Mouse (Mus musculus) neural tube, embryonic 12.5 days (tissue): ENCODE measurements around the gene Drp2. TPM values are rescaled to one million over a fixed set of nuclear protein-coding genes. Genes with fewer than 3 reads are reported as not detected.
A peak's percentile ranks its signal among the peaks of the same experiment; 100 is the strongest.

Experiments used
- ATAC-seq: fragments of 200-750 bp; cut with Nextera tagmentation; 2 replicates; pipeline ENCODE4 v1.8.0; 2017; ENCODE audit warnings: low read depth, mild to moderate bottlenecking, moderate TSS enrichment, moderate library complexity; ENCODE audit not compliant: low FRiP score
- H3K27ac ChIP-seq: fragments of 300-500 bp; sonication (generic); 2 replicates; pipeline ENCODE4 v1.5.1; 2016
- H3K27me3 ChIP-seq: fragments of 300-500 bp; sonication (generic); replicated peaks from 2 replicates; pipeline ENCODE4 v1.6.1; 2016; ENCODE audit warnings: mild to moderate bottlenecking
- H3K36me3 ChIP-seq: fragments of 300-500 bp; sonication (generic); 2 replicates; pipeline ENCODE4 v1.6.1; 2016; ENCODE audit warnings: mild to moderate bottlenecking
- H3K4me1 ChIP-seq: fragments of 300-500 bp; sonication (generic); 2 replicates; pipeline ENCODE4 v1.6.1; 2016
- H3K4me2 ChIP-seq: fragments of 300-500 bp; sonication (generic); replicated peaks from 2 replicates; pipeline ENCODE4 v1.6.1; 2016; ENCODE audit warnings: mild to moderate bottlenecking
- H3K4me3 ChIP-seq: fragments of 300-500 bp; sonication (generic); 2 replicates; pipeline ENCODE4 v1.5.1; 2016
- H3K9ac ChIP-seq: fragments of 300-500 bp; sonication (generic); 2 replicates; pipeline ENCODE4 v1.6.1; 2016; ENCODE audit warnings: mild to moderate bottlenecking
- H3K9me3 ChIP-seq: fragments of 300-500 bp; sonication (generic); 2 replicates; pipeline ENCODE4 v1.6.1; 2016; ENCODE audit warnings: mild to moderate bottlenecking
- WGBS: fragments of 180-500 bp; shearing (Covaris S2); methylation state at CpG from one replicate; pipeline ENCODE4 v1.1.7; 2016; 5-methylcytosine and 5-hydroxymethylcytosine counted together
- polyA plus RNA-seq: library from polyadenylated mRNA; unstranded; fragments of >200 nt; fragmentation: Nextera tagmentation; extraction: Ambion mirVana; gene quantifications from 2 replicates; pipeline ENCODE4 v1.2.1, GENCODE M21; 2016

The Drp2 gene
- polyA plus RNA-seq, 1 experiment from 2014 or later = 11.7 TPM

DNA sequence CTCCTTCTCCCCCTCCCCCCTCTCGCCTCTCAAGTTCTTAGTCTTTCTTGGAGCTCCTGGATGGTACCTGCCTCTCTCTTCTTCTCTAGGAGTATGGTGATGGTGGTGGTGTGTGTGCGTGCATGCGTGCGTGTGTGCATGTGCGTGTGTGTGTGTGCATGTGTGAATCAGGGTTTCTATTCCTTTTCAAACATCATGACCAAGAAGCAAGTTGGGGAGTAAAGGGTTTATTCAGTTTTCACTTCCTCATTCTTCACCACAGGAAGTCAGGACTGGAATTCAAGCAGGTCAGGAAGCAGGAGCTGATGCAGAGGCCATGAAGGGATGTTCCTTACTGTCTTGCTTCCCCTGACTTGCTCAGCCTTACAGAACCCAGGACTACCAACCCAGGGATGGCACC is 19.9 kb downstream of the Drp2 start:
- Histone ChIP-seq H3K36me3 (no peaks in the 10 kb centered on the region), H3K4me2 (no peak overlapping the region), H3K4me3 (no peak overlapping the region), H3K27ac (no peak overlapping the region), H3K4me1 (no peaks in the 10 kb centered on the region), H3K9me3 (no peaks in the 10 kb centered on the region), H3K9ac (no peak overlapping the region), H3K27me3 (no peaks in the 10 kb centered on the region)
- no peak for ATAC-seq
- 81% methylated on average over 5 of the region's 5 CpGs for WGBS

DNA sequence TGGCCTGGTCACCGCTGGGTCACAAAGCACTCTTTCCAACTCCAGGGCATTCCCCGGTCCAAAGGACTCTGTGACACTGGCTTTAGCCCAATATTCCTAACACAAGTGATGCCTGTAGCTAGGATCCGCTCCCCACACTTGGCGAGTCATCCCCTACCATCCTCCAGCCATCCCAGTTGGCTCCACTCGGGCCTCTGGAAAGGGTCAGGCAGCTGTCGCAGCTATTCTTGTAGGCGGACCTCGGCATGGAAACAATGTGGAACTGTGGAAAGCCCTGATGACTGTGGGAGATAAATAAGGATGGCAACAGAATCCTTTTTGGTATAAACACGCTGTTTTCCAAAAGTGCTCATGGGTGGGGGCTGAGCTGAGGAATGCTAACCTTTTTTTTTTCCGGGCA is 21.4 kb downstream of the Drp2 start:
- no peaks in the 10 kb centered on the region for H3K36me3 ChIP-seq
- ATAC-seq = no peak
- H3K9me3 ChIP-seq = no peaks in the 10 kb centered on the region
- no peak overlapping the region for H3K4me3 ChIP-seq
- no peaks in the 10 kb centered on the region for H3K27me3 ChIP-seq
- WGBS = 84% methylated on average over 10 of the region's 10 CpGs
- no peak overlapping the region for H3K9ac ChIP-seq
- no peak overlapping the region for H3K4me2 ChIP-seq
- H3K4me1 ChIP-seq = no peaks in the 10 kb centered on the region
- H3K27ac ChIP-seq = no peak overlapping the region

DNA sequence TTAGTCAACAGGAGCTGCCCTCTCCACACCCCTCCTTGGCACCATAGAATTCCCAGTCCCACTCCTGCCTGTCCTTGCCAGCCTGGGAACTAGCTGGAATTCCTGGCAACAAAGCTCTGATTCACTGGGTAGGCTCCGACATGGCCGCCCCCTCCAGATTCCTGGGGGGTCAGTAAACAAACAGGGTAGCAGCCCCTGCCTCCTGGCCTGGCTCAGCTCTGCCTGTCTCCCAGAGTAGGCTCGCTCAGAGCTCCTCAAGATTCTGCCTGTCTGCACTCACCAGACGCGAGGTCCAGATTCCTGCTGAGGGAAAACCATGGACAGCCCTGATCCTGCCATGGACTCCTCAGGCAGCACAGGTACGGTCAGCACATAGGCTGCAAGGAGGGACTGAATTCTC is 22.5 kb downstream of the Drp2 start:
- no peak overlapping the region for H3K4me2 ChIP-seq
- no peaks in the 10 kb centered on the region for H3K4me1 ChIP-seq
- no peak overlapping the region for H3K4me3 ChIP-seq
- no peak overlapping the region for H3K27ac ChIP-seq
- H3K9ac ChIP-seq = no peak overlapping the region
- ATAC-seq = no peak
- no peaks in the 10 kb centered on the region for H3K36me3 ChIP-seq
- no peaks in the 10 kb centered on the region for H3K27me3 ChIP-seq
- H3K9me3 ChIP-seq = no peaks in the 10 kb centered on the region
- WGBS = 71% methylated on average over 6 of the region's 6 CpGs

DNA sequence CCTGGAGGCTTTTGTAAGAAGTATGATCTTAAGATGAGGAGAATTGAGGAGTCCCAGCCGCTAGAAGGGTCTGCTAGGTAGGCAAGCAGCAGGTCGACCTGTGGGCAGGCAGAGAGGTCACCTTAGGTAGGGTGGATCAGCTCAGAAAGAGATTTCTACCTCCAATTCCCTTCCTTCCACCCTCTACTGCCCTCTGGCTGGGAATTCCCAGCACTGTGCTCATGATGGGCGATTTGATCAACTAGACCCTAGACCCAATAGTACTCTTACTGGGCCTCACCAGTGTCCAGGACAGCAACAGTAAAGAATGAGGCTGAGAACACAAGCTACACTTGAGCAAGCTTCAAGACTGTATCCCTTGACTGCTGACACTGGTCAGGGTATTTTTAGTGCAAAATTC is 23.0 kb downstream of the Drp2 start:
- 61% methylated on average over 3 of the region's 3 CpGs for WGBS
- Histone ChIP-seq H3K36me3 (no peaks in the 10 kb centered on the region), H3K27ac (no peak overlapping the region), H3K4me1 (no peaks in the 10 kb centered on the region), H3K9ac (no peak overlapping the region), H3K4me3 (no peak overlapping the region), H3K4me2 (no peak overlapping the region), H3K9me3 (no peaks in the 10 kb centered on the region), H3K27me3 (no peaks in the 10 kb centered on the region)
- ATAC-seq = no peak

DNA sequence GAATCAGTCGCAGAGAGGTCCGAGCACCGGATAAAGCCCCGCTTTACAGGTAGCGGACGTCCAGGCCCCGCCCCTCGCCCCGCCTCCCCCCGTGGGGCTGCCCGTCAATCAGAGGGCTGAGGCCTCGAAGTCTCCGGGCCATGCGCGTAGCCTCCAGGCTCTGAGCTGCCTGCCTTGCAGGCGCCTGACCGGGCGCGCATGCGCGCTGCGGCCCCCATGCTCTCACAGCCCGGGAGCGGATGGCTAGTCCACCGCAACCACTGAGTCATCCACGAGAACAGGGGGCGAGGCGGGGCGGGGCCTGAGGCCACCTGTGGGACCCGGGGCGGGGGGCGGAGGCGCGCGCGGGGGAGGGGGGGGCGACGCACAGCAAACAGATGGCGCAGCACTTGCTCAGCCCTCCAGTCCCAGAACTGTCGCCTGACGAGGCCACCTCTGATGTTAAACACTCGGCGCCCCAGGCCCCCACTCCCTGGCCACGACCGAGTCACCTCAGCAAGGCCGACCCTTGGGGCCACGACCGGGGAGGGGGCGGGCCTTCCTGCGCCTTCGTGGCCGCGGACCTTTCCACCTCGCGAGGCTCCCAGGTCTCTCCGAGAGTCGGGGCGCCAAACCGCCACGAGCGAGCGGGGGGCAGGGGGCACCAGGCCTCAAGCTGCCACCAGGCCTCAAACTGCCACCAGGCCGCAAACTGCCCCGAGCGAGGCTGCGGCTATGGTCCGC is 70.8 kb downstream of the Drp2 start:
- H3K4me1 ChIP-seq = no peaks in the 10 kb centered on the region
- H3K36me3 ChIP-seq = no peaks in the 10 kb centered on the region
- peaks cover 13% of the 10 kb centered on the region for H3K9me3 ChIP-seq
- WGBS = 71% methylated on average over 58 of the region's 67 CpGs
- no peaks in the 10 kb centered on the region for H3K27me3 ChIP-seq
- H3K9ac ChIP-seq = no peak overlapping the region
- no peak overlapping the region for H3K27ac ChIP-seq
- peak overlapping the region; percentile 16; the same call in 1 of the 2 replicates for H3K4me2 ChIP-seq
- no peak overlapping the region for H3K4me3 ChIP-seq
- ATAC-seq = peak; percentile 41; the same call in 1 of the 2 replicates

DNA sequence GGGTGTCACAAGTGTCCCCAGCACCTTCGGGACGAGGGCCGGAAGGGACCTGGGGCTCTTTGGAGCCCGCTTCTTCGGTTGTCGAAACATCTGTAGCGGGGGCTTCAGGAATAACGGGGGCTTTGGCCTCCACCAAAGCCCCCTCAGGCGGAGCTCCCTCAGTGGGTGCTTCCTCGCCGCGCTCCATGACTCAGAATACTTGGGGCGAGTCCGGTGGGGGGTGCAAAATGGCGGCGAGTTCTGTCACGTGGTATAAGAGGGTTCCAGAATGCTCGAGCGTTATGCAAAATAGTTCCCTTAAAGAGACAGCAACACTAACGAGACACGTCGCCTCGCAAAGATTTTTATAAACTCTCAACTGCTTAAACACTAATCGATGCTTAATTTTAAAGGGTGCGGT is 71.9 kb downstream of the Drp2 start, which contains the start of gene Taf7l:
Gene Taf7l (minus strand): TSS at position 201 of the 400 bp plus-strand sequence.
- H3K9ac ChIP-seq = no peak within 1 kb of the TSS
- no peaks in the 10 kb centered on the region for H3K4me1 ChIP-seq
- H3K9me3 ChIP-seq = peaks cover 13% of the 10 kb centered on the region
- no peaks in the 10 kb centered on the region for H3K36me3 ChIP-seq
- no peaks in the 10 kb centered on the region for H3K27me3 ChIP-seq
- H3K27ac ChIP-seq = no peak within 1 kb of the TSS
- ATAC-seq = no peak
- H3K4me3 ChIP-seq = no peak within 1 kb of the TSS
- H3K4me2 ChIP-seq = 0 out of 2 replicates have a peak within 1 kb of the TSS, but pooled peaks have one; percentile 16
- WGBS = 91% methylated on average over 25 of the region's 25 CpGs

DNA sequence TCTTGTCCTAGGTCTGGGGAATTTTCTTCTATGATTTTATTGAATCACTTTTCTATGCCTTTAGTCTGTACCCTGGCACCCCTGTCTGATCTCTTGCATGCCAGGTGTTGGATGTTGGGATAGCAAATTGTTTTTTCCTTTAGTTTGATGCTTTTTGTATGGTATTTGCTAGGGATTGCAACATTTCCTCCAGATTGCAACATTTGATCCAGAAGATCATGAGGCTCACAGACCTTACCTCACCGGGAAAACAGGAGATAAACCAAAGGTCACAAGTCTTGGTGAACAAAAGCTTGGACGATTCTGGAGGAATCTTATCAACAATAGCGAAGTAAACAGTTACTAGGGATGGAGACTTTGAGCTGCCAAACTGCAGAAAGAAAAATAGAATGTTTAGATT is 77.4 kb downstream of the Drp2 start:
- H3K36me3 ChIP-seq = no peaks in the 10 kb centered on the region
- no peaks in the 10 kb centered on the region for H3K27me3 ChIP-seq
- 80% methylated on average over 3 of the region's 3 CpGs for WGBS
- ATAC-seq = no peak
- no peak overlapping the region for H3K4me2 ChIP-seq
- no peak overlapping the region for H3K4me3 ChIP-seq
- H3K9me3 ChIP-seq = no peaks in the 10 kb centered on the region
- H3K9ac ChIP-seq = no peak overlapping the region
- H3K4me1 ChIP-seq = no peaks in the 10 kb centered on the region
- H3K27ac ChIP-seq = no peak overlapping the region

DNA sequence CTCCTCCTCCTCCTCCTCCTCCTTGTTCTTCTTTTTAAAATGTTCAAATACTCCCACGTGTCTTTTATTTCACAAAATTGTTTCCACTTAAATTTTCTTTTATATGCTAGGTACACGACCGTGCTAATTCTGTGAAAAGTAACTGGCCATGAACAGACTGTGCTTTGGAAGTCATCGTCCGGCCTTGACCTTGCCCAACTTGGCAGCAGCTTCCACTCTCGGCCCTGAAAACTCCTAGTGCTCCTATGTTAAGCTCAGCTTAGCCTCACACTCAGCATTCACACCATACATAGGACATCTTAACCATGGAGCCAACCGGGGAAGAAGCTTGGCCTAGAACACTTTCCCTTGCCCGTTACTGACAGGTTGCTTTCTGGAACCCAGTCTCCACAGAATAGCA is 96.3 kb downstream of the Drp2 start:
- H3K4me3 ChIP-seq = no peak overlapping the region
- WGBS = 83% methylated on average over 8 of the region's 8 CpGs

More for the DNA sequence above, 96.3 kb downstream of the Drp2 start:
- Histone ChIP-seq H3K9me3 (no peaks in the 10 kb centered on the region), H3K4me2 (no peak overlapping the region), H3K4me1 (no peaks in the 10 kb centered on the region), H3K36me3 (no peaks in the 10 kb centered on the region), H3K9ac (no peak overlapping the region), H3K27ac (no peak overlapping the region), H3K27me3 (no peaks in the 10 kb centered on the region)
- no peak for ATAC-seq

Other genes starting within 250 kb of the Drp2 start
- 0.22 and 0.40 TPM in 2 replicates for gene Xkrx, start 242.5 kb upstream of the Drp2 start, polyA plus RNA-seq
- not detected in 2 replicates for gene Arl13a, start 217.1 kb upstream of the Drp2 start, polyA plus RNA-seq
- 0.11 TPM in 1 of 2 replicates, not detected in the other for gene Nox1, start 182.6 kb upstream of the Drp2 start, polyA plus RNA-seq
- 5.0 and 6.1 TPM in 2 replicates for gene Trmt2b, start 127.6 kb upstream of the Drp2 start, polyA plus RNA-seq
- 42.7 and 44.2 TPM in 2 replicates for gene Tmem35a, start 109.3 kb upstream of the Drp2 start, polyA plus RNA-seq
- gene Cenpi, start 96.5 kb upstream of the Drp2 start, polyA plus RNA-seq = 15.7 and 19.2 TPM in 2 replicates
- 0.10 TPM in 1 of 2 replicates, not detected in the other for gene Taf7l, start 71.9 kb downstream of the Drp2 start, polyA plus RNA-seq
- gene Timm8a1, start 137.3 kb downstream of the Drp2 start, polyA plus RNA-seq = 45.8 and 48.5 TPM in 2 replicates
- gene Btk, start 179.0 kb downstream of the Drp2 start, polyA plus RNA-seq = 1.2 and 1.3 TPM in 2 replicates
- 239 and 257 TPM in 2 replicates for gene Rpl36a, start 181.1 kb downstream of the Drp2 start, polyA plus RNA-seq
- 3.6 and 4.5 TPM in 2 replicates for gene Gla, start 196.6 kb downstream of the Drp2 start, polyA plus RNA-seq
- gene Hnrnph2, start 196.6 kb downstream of the Drp2 start, polyA plus RNA-seq = 177 and 186 TPM in 2 replicates